Mouse (Mus musculus): Measurements from ENCODE around the gene Mtfmt.

DNA sequence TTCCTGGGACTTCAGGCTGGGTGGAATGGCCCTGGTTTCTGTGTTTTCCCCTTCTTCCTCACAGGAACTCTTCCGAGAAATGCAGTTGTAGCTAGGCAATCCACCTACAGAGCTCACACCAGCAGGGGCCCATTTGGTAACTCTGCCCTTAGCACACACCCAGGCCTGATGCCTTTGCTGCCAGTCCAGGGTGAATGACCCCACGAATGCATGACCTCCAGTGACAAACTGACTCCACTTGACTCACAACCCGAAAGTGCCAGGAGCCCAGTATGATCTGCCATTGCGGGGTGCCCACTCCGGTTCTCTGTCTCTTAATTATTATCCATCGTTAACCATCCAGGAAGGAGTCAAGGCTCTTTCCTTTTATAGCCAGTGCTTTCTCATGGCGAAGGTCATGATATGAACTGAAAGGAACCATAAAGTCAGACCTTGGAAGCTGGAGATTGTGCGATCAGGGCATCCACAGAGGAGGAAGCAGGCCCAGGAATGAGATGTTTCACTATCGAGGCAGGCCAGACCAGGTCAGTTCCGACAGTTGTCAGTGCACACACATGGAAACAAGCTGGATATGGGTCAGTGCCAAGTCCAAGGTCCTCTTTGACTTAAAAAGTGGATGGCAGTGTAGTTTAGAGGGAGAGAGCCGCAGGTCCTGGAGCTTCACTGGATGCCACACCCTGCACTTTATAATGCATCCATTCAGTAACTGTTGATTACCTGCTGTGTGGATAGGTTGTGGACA is 12.7 kb upstream of the Mtfmt start, which contains the start of gene Slc51b:
- TF ChIP-seq CTCF (IDR thresholded peaks at IDR 0.05; ENCODE audit: extremely low read depth, insufficient read length, insufficient replicate concordance, low read depth, low read length): no peak
- peak; percentile 54; the same call in 1 of the 2 replicates for TF ChIP-seq POLR2A (IDR thresholded peaks at IDR 0.05; ENCODE audit: low read depth, low read length)

All from small intestine, adult 2 months (tissue).